ENCODE assay signal across 25 mouse cellular contexts in the genomic region with DNA sequence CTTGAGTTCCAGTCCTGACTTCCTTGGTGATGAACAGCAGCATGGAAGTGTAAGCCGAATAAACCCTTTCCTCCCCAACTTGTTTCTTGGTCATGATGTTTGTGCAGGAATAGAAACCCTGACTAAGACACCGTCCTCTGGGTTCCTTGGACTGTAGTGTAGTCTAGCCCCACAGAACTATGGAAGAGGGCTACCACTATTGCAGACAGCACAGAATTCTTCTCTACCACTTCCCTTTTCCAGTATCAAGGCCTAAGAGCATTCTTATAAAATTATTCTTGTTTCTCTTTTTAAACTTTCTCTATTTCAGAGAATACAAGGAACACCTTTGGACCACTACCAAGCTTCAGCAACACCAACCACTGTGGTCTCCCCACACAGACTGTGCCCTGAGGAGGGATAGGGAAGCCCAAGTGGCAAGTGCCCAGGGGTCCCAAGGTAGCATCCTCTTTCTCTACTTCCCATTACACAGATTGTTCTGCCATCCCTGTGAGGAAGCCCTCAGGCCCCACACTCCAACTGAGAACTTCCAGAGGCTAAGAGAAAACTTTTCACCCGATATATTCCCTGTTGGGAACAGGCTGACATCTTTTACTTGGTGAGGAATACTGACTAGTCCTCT. TPM values are rescaled to one million over a fixed set of nuclear protein-coding genes. Genes with fewer than 3 reads are reported as not detected.
A peak's percentile ranks its signal among the peaks of the same experiment; 100 is the strongest.
DNase-seq lines count a peak whose midpoint lies in the region; ATAC-seq and TF ChIP-seq lines count a peak whose summit lies in the region.
"Had no signal": no experiment of that assay in that cellular context is flagged by ENCODE, and none has a peak within 500 bp of the region (broad histone marks: within the 10 kb centered on the region; RNA-seq: fewer than 3 reads in every experiment).

No protein-coding gene starts in this region.

- no peaks in the 10 kb centered on the region for H3K4me1 ChIP-seq in midbrain, postnatal 0 days (ENCODE audit: insufficient read depth, low read length)
- no peaks in the 10 kb centered on the region for H3K4me1 ChIP-seq in hindbrain, embryonic 12.5 days
- H3K4me1 ChIP-seq: embryonic facial prominence, embryonic 13.5 days; embryonic facial prominence, embryonic 15.5 days; forebrain, embryonic 10.5 days; forebrain, embryonic 12.5 days had no signal

- H3K9ac ChIP-seq in midbrain, postnatal 0 days (replicated peaks; ENCODE audit: low read length, poor library complexity, severe bottlenecking): no peak overlapping the region
- H3K9ac ChIP-seq in hindbrain, embryonic 12.5 days: no peak overlapping the region
- H3K9ac ChIP-seq: embryonic facial prominence, embryonic 13.5 days; embryonic facial prominence, embryonic 15.5 days; forebrain, embryonic 12.5 days had no signal

- no peaks in the 10 kb centered on the region for H3K27me3 ChIP-seq in midbrain, postnatal 0 days (ENCODE audit: insufficient read depth, low read length)
- H3K27me3 ChIP-seq in hindbrain, embryonic 12.5 days: no peaks in the 10 kb centered on the region
- H3K27me3 ChIP-seq: embryonic facial prominence, embryonic 13.5 days; embryonic facial prominence, embryonic 15.5 days; forebrain, embryonic 12.5 days had no signal

- no peak overlapping the region for H3K4me3 ChIP-seq in midbrain, postnatal 0 days (ENCODE audit: low read depth, low read length)
- no peak overlapping the region for H3K4me3 ChIP-seq in hindbrain, embryonic 12.5 days
- H3K4me3 ChIP-seq: embryonic facial prominence, embryonic 13.5 days; embryonic facial prominence, embryonic 15.5 days; erythroblast, embryonic 14.5 days; forebrain, embryonic 10.5 days; forebrain, embryonic 12.5 days had no signal

- H3K36me3 ChIP-seq in midbrain, postnatal 0 days (ENCODE audit: insufficient read depth, low read length): no peaks in the 10 kb centered on the region
- H3K36me3 ChIP-seq in hindbrain, embryonic 12.5 days: no peaks in the 10 kb centered on the region
- H3K36me3 ChIP-seq: embryonic facial prominence, embryonic 13.5 days; embryonic facial prominence, embryonic 15.5 days; forebrain, embryonic 10.5 days; forebrain, embryonic 12.5 days had no signal

- H3K9me3 ChIP-seq in midbrain, postnatal 0 days (ENCODE audit: low read length): no peaks in the 10 kb centered on the region
- H3K9me3 ChIP-seq in hindbrain, embryonic 12.5 days (replicated peaks): no peaks in the 10 kb centered on the region
- H3K9me3 ChIP-seq: embryonic facial prominence, embryonic 13.5 days; embryonic facial prominence, embryonic 15.5 days; forebrain, embryonic 10.5 days; forebrain, embryonic 12.5 days had no signal

- peak; percentile 68 for ATAC-seq in common myeloid progenitor, adult 5-6 weeks (replicated peaks; ENCODE audit: low read depth, poor library complexity, severe bottlenecking)
- ATAC-seq in granulocyte monocyte progenitor cell, adult 5-6 weeks (replicated peaks; ENCODE audit: poor library complexity, severe bottlenecking): peak; percentile 79
- ATAC-seq in megakaryocyte progenitor cell, adult 5-6 weeks (replicated peaks; ENCODE audit: poor library complexity): peak; percentile 58
- ATAC-seq in midbrain, postnatal 0 days (ENCODE audit: low FRiP score): no peak
- ATAC-seq in hindbrain, embryonic 12.5 days (ENCODE audit: low FRiP score): no peak
- ATAC-seq: forebrain, embryonic 14.5 days; forebrain, embryonic 16.5 days had no signal

- DNase-seq in midbrain, postnatal 0 days (ENCODE audit: low spot score): no peak
- DNase-seq: adrenal gland, adult 2 months; adrenal gland, postnatal 10 days; adrenal gland, postnatal 25 days; cerebellum, adult 11-12 months; cerebellum, adult 2 months; cerebellum, adult 9-10 months; cerebellum, postnatal 10 days; cerebellum, postnatal 25 days; embryo, embryonic 11 days had no signal

- TF ChIP-seq CTCF in midbrain, postnatal 0 days (IDR thresholded peaks at IDR 0.05): no peak

- no peak overlapping the region for H3K27ac ChIP-seq in midbrain, postnatal 0 days (ENCODE audit: low read depth, low read length)
- H3K27ac ChIP-seq in hindbrain, embryonic 12.5 days: no peak overlapping the region
- H3K27ac ChIP-seq: embryonic facial prominence, embryonic 13.5 days; embryonic facial prominence, embryonic 15.5 days; forebrain, embryonic 10.5 days; forebrain, embryonic 12.5 days had no signal

- H3K4me2 ChIP-seq in midbrain, postnatal 0 days (ENCODE audit: low read depth, low read length, poor library complexity, severe bottlenecking): no peak overlapping the region
- no peak overlapping the region for H3K4me2 ChIP-seq in hindbrain, embryonic 12.5 days (replicated peaks)
- H3K4me2 ChIP-seq: embryonic facial prominence, embryonic 13.5 days; embryonic facial prominence, embryonic 15.5 days; forebrain, embryonic 12.5 days had no signal

- WGBS in midbrain, postnatal 0 days: 82% methylated on average over 3 of the region's 3 CpGs
- 92% methylated on average over 3 of the region's 3 CpGs for WGBS in hindbrain, embryonic 12.5 days

RNA-seq across cellular contexts. Expression of a gene that starts 29.8 kb away (rescaled TPM):
- total RNA-seq in common myeloid progenitor, adult 5-6 weeks (2017): not detected in 2 replicates
- not detected in 2 replicates for total RNA-seq in granulocyte monocyte progenitor cell, adult 5-6 weeks (2014; fragmentation: Nextera tagmentation)
- total RNA-seq in granulocyte monocyte progenitor cell, adult 5-6 weeks (2017): 0.04 TPM in 1 of 2 replicates, not detected in the other
- 0.07 TPM in 1 of 2 replicates, not detected in the other for total RNA-seq in megakaryocyte progenitor cell, adult 5-6 weeks (2015)
- total RNA-seq in megakaryocyte progenitor cell, adult 5-6 weeks (2017): not detected in 2 replicates
- not detected in 2 replicates for total RNA-seq in midbrain, postnatal 0 days (2014; rRNA removed)
- not detected in 2 replicates for polyA plus RNA-seq in midbrain, postnatal 0 days (2015; fragmentation: Nextera tagmentation; extraction: Ambion mirVana)
- not detected in 2 replicates for polyA plus RNA-seq in hindbrain, embryonic 12.5 days (2016; fragmentation: Nextera tagmentation; extraction: Ambion mirVana)
- total RNA-seq: adrenal gland, adult 2 months; adrenal gland, postnatal 10 days; adrenal gland, postnatal 25 days; ES-E14; MEL had no signal
- polyA plus RNA-seq: adrenal gland, adult 2 months; C2C12; cerebellum, adult 2 months; embryonic facial prominence, embryonic 11.5 days; embryonic facial prominence, embryonic 13.5 days; embryonic facial prominence, embryonic 15.5 days; erythroblast, embryonic 14.5 days; forebrain, embryonic 10.5 days; forebrain, embryonic 12.5 days; forebrain, embryonic 14.5 days; forebrain, embryonic 16.5 days had no signal

RNA-seq across cellular contexts. Expression of a gene that starts 38.6 kb away (rescaled TPM):
- 80.7 and 86.9 TPM in 2 replicates for total RNA-seq in common myeloid progenitor, adult 5-6 weeks (2017)
- total RNA-seq in granulocyte monocyte progenitor cell, adult 5-6 weeks (2014; fragmentation: Nextera tagmentation): 74.9 and 86.6 TPM in 2 replicates
- 48.3 and 49.8 TPM in 2 replicates for total RNA-seq in granulocyte monocyte progenitor cell, adult 5-6 weeks (2017)
- total RNA-seq in megakaryocyte progenitor cell, adult 5-6 weeks (2015): 61.4 and 74.2 TPM in 2 replicates
- 49.6 and 59.1 TPM in 2 replicates for total RNA-seq in megakaryocyte progenitor cell, adult 5-6 weeks (2017)
- total RNA-seq in midbrain, postnatal 0 days (2014; rRNA removed): 14.2 and 14.6 TPM in 2 replicates
- polyA plus RNA-seq in midbrain, postnatal 0 days (2015; fragmentation: Nextera tagmentation; extraction: Ambion mirVana): 7.2 and 9.2 TPM in 2 replicates
- polyA plus RNA-seq in hindbrain, embryonic 12.5 days (2016; fragmentation: Nextera tagmentation; extraction: Ambion mirVana): 2.3 and 2.5 TPM in 2 replicates

Comparison
In these comparisons a context has a peak if more than half of its experiments do, and no peak if none do; other contexts are left out.
1. ATAC-seq: peak in common myeloid progenitor, adult 5-6 weeks (single experiment), granulocyte monocyte progenitor cell, adult 5-6 weeks (single experiment) and megakaryocyte progenitor cell, adult 5-6 weeks (single experiment); none in midbrain, postnatal 0 days (single experiment) and hindbrain, embryonic 12.5 days (single experiment).